Mouse (Mus musculus) small intestine, adult 2 months (tissue): Measurements from ENCODE around the gene Ndufs7.

Source experiments
- CTCF ChIP-seq: fragments of 200-500 bp; IDR thresholded peaks from 2 replicates; pipeline ENCODE4 v1.5.1; 2012; ENCODE audit warnings: low read depth, mild to moderate bottlenecking, control low read depth, inconsistent platforms, low read length, moderate library complexity, mixed read lengths; ENCODE audit not compliant: insufficient replicate concordance, insufficient read length; ENCODE audit errors: extremely low read depth
- POLR2A ChIP-seq: fragments of 200-500 bp; IDR thresholded peaks from 2 replicates; pipeline ENCODE4 v1.6.1; 2012; ENCODE audit warnings: low read depth, mild to moderate bottlenecking, control low read depth, inconsistent platforms, low read length, moderate library complexity

GRCm38 (mm10) chr10:80220676-80221075, 28.2 kb upstream of the Ndufs7 start:
- TF ChIP-seq POLR2A (no peak), CTCF (no peak)
